ENCODE assay signal across 7 mouse cellular contexts in the genomic region with DNA sequence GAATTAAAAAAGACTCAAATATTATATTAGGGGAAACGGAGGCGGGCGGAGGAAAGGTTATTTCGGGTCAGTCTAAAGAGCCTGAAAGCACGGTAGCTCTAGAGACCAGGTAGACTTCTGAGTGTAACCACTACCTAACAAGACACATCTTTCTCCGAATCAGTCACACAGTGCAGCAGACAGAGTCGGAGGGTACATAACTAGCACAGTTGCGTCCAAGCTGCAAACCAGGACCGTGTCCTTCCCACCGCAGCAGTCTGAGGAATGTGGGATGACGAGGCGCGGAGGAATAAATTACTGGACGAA. TPM values are rescaled to one million over a fixed set of nuclear protein-coding genes. Genes with fewer than 3 reads are reported as not detected.
DNase-seq lines count a peak whose midpoint lies in the region; ATAC-seq and TF ChIP-seq lines count a peak whose summit lies in the region.

No protein-coding gene starts in this region.

- H3K9ac ChIP-seq in forebrain, embryonic 15.5 days (replicated peaks) = peak overlapping the region; percentile 79
- H3K9ac ChIP-seq in liver, embryonic 13.5 days = peak overlapping the region; percentile 95
- H3K9ac ChIP-seq in stomach, postnatal 0 days (ENCODE audit: low read length) = peak overlapping the region; percentile 83

- H3K4me2 ChIP-seq in forebrain, embryonic 15.5 days (replicated peaks) = peak overlapping the region; percentile 84
- peak overlapping the region; percentile 90 for H3K4me2 ChIP-seq in liver, embryonic 13.5 days
- H3K4me2 ChIP-seq in stomach, postnatal 0 days (replicated peaks; ENCODE audit: low read depth) = peak overlapping the region; percentile 90

- no peaks in the 10 kb centered on the region for H3K27me3 ChIP-seq in forebrain, embryonic 15.5 days
- H3K27me3 ChIP-seq in liver, embryonic 13.5 days = no peaks in the 10 kb centered on the region
- H3K27me3 ChIP-seq in stomach, postnatal 0 days (ENCODE audit: control insufficient read depth, insufficient read depth, low read length) = no peaks in the 10 kb centered on the region

- WGBS in forebrain, embryonic 15.5 days = 20% methylated on average over 14 of the region's 14 CpGs
- WGBS in liver, embryonic 13.5 days (ENCODE audit: insufficient replicate concordance) = 14% methylated on average over 14 of the region's 14 CpGs
- WGBS in stomach, postnatal 0 days = 11% methylated on average over 14 of the region's 14 CpGs

- peak overlapping the region; percentile 84 for H3K27ac ChIP-seq in forebrain, embryonic 15.5 days (replicated peaks)
- H3K27ac ChIP-seq in liver, embryonic 13.5 days = peak overlapping the region; percentile 86
- H3K27ac ChIP-seq in stomach, postnatal 0 days (replicated peaks) = peak overlapping the region; percentile 91

- no peak for TF ChIP-seq CTCF in stomach, postnatal 0 days (IDR thresholded peaks at IDR 0.05; ENCODE audit: low read depth)

- DNase-seq in ovary, postnatal 14 days (ENCODE audit: low spot score) = peak; percentile 5
- no peak for DNase-seq in ovary, postnatal 10 days (ENCODE audit: low spot score)
- no peak for DNase-seq in liver, embryonic 13.5 days
- no peak for DNase-seq in stomach, postnatal 0 days (ENCODE audit: low spot score)
- no peak for DNase-seq in frontal cortex, postnatal 36 days (ENCODE audit: low spot score in 2 of 2)
- DNase-seq in cerebellum, postnatal 10 days = no peak

- ATAC-seq in forebrain, embryonic 15.5 days (replicated peaks) = peak; percentile 21
- peak; percentile 26 for ATAC-seq in liver, embryonic 13.5 days (ENCODE audit: low read depth)
- ATAC-seq in stomach, postnatal 0 days (ENCODE audit: low FRiP score, low TSS enrichment) = no peak; the same call in 1 of the 2 replicates

- no peak for TF ChIP-seq EP300 in stomach, postnatal 0 days (optimal IDR thresholded peaks at IDR 0.05)

- 0 out of 2 replicates have a peak, but pooled peaks cover 2% of the 10 kb centered on the region for H3K36me3 ChIP-seq in forebrain, embryonic 15.5 days
- H3K36me3 ChIP-seq in liver, embryonic 13.5 days = no peaks in the 10 kb centered on the region
- no peaks in the 10 kb centered on the region for H3K36me3 ChIP-seq in stomach, postnatal 0 days (ENCODE audit: control insufficient read depth, insufficient read depth, low read length)

- peaks cover 26% of the 10 kb centered on the region for H3K4me1 ChIP-seq in forebrain, embryonic 15.5 days
- peaks cover 39% of the 10 kb centered on the region for H3K4me1 ChIP-seq in liver, embryonic 13.5 days (replicated peaks)
- H3K4me1 ChIP-seq in stomach, postnatal 0 days (replicated peaks; ENCODE audit: control insufficient read depth, insufficient read depth) = no peaks in the 10 kb centered on the region

- no peaks in the 10 kb centered on the region for H3K9me3 ChIP-seq in forebrain, embryonic 15.5 days
- H3K9me3 ChIP-seq in liver, embryonic 13.5 days (replicated peaks) = no peaks in the 10 kb centered on the region
- no peaks in the 10 kb centered on the region for H3K9me3 ChIP-seq in stomach, postnatal 0 days (ENCODE audit: control insufficient read depth, low read length)

- peak overlapping the region; percentile 96 for H3K4me3 ChIP-seq in forebrain, embryonic 15.5 days
- peak overlapping the region; percentile 91 for H3K4me3 ChIP-seq in liver, embryonic 13.5 days (replicated peaks)
- H3K4me3 ChIP-seq in stomach, postnatal 0 days (ENCODE audit: low read depth, low read length) = peak overlapping the region; percentile 96

RNA-seq across cellular contexts. Expression of gene Cyb5d2, which starts 0.8 kb away (rescaled TPM):
- 7.3 and 7.5 TPM in 2 replicates for polyA plus RNA-seq in forebrain, embryonic 15.5 days (2015; fragmentation: Nextera tagmentation; extraction: Ambion mirVana)
- polyA plus RNA-seq in liver, embryonic 13.5 days (2015; fragmentation: Nextera tagmentation; extraction: Ambion mirVana) = 4.1 and 4.8 TPM in 2 replicates
- 3.7 and 3.9 TPM in 2 replicates for polyA plus RNA-seq in stomach, postnatal 0 days (2015; fragmentation: Nextera tagmentation; extraction: Ambion mirVana)

RNA-seq across cellular contexts. Expression of gene Zzef1, which starts 0.9 kb away (rescaled TPM):
- 14.2 and 14.3 TPM in 2 replicates for polyA plus RNA-seq in forebrain, embryonic 15.5 days (2015; fragmentation: Nextera tagmentation; extraction: Ambion mirVana)
- 3.8 and 4.2 TPM in 2 replicates for polyA plus RNA-seq in liver, embryonic 13.5 days (2015; fragmentation: Nextera tagmentation; extraction: Ambion mirVana)
- 5.2 and 5.4 TPM in 2 replicates for polyA plus RNA-seq in stomach, postnatal 0 days (2015; fragmentation: Nextera tagmentation; extraction: Ambion mirVana)
